9 mouse cellular contexts compared by ENCODE assay signal in the genomic region with DNA sequence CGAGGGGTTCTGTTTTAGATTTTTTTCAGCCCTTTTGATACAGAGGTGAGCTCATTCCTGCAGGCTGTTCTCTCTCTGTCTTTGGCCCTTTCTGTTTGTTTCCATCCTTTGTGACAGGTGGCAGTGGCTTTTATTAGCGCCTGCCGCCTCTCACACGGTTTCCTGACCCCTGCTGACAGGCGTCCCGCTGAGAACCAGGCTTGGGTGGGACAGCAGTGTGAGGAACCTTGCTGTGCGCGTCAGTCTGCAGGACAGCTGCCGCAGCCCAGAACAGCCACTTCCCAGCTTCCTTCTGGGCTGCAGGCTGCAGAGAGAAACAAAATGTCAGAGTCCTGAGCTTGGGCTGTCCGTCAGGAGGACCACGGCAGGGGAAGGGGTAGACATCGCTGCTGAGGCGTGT. TPM values are rescaled to one million over a fixed set of nuclear protein-coding genes. Genes with fewer than 3 reads are reported as not detected.
DNase-seq lines count a peak whose midpoint lies in the region; ATAC-seq lines count a peak whose summit lies in the region.
"Had no signal": no experiment of that assay in that cellular context is flagged by ENCODE, and none has a peak within 500 bp of the region (broad histone marks: within the 10 kb centered on the region; RNA-seq: fewer than 3 reads in every experiment).

No protein-coding gene starts in this region.

- no peaks in the 10 kb centered on the region for H3K9me3 ChIP-seq in heart, embryonic 12.5 days (replicated peaks)
- H3K9me3 ChIP-seq in hindbrain, embryonic 11.5 days (ENCODE audit: control insufficient read depth, low read length): no peaks in the 10 kb centered on the region
- H3K9me3 ChIP-seq in midbrain, embryonic 11.5 days (ENCODE audit: control insufficient read depth, low read length): no peaks in the 10 kb centered on the region

- no peak for ATAC-seq in heart, embryonic 12.5 days (ENCODE audit: insufficient number of reproducible peaks, low FRiP score)
- ATAC-seq in hindbrain, embryonic 11.5 days (ENCODE audit: low FRiP score): no peak
- 0 out of 2 replicates have a peak, but pooled peaks have one; percentile 4 for ATAC-seq in midbrain, embryonic 11.5 days (ENCODE audit: low FRiP score)

- no peak overlapping the region for H3K27ac ChIP-seq in heart, embryonic 12.5 days (ENCODE audit: poor library complexity, severe bottlenecking)
- H3K27ac ChIP-seq in hindbrain, embryonic 11.5 days (ENCODE audit: low read depth, low read length): no peak overlapping the region
- H3K27ac ChIP-seq in midbrain, embryonic 11.5 days (ENCODE audit: low read depth, low read length): no peak overlapping the region; the same call in 1 of the 2 replicates

- DNase-seq in heart, postnatal 14 days: no peak
- DNase-seq in ES-CJ7 (ENCODE audit: low read depth, low spot score): peak; percentile 34
- no peak for DNase-seq in hindbrain, embryonic 11.5 days (ENCODE audit: low spot score)
- DNase-seq in midbrain, embryonic 11.5 days (ENCODE audit: low spot score, missing footprints): no peak
- DNase-seq in ovary, postnatal 36 days (ENCODE audit: low spot score): no peak
- DNase-seq in kidney, postnatal 10 days: no peak
- no peak for DNase-seq in kidney, adult 11 months

- H3K4me2 ChIP-seq in heart, embryonic 12.5 days: peak overlapping the region; percentile 59
- peak overlapping the region; percentile 26; the same call in 1 of the 2 replicates for H3K4me2 ChIP-seq in hindbrain, embryonic 11.5 days (replicated peaks; ENCODE audit: low read depth, low read length)
- peak overlapping the region; percentile 20; the same call in 1 of the 2 replicates for H3K4me2 ChIP-seq in midbrain, embryonic 11.5 days

- whole genome bisulfite sequencing in heart, embryonic 12.5 days: 3% methylated on average over 13 of the region's 13 CpGs
- 3% methylated on average over 13 of the region's 13 CpGs for WGBS in hindbrain, embryonic 11.5 days
- 8% methylated on average over 13 of the region's 13 CpGs for WGBS in midbrain, embryonic 11.5 days

- H3K4me3 ChIP-seq in heart, embryonic 12.5 days: peak overlapping the region; percentile 24
- no peak overlapping the region for H3K4me3 ChIP-seq in hindbrain, embryonic 11.5 days (ENCODE audit: low read depth, low read length)
- H3K4me3 ChIP-seq in midbrain, embryonic 11.5 days (ENCODE audit: low read depth, low read length): no peak overlapping the region

- H3K36me3 ChIP-seq in heart, embryonic 12.5 days: no peaks in the 10 kb centered on the region
- H3K36me3 ChIP-seq in hindbrain, embryonic 11.5 days (ENCODE audit: control insufficient read depth, insufficient read depth, low read length): no peaks in the 10 kb centered on the region
- H3K36me3 ChIP-seq in midbrain, embryonic 11.5 days (ENCODE audit: control insufficient read depth, insufficient read depth, low read length): no peaks in the 10 kb centered on the region

- peak overlapping the region; percentile 51; the same call in 1 of the 2 replicates for H3K9ac ChIP-seq in heart, embryonic 12.5 days
- 0 out of 2 replicates have a peak overlapping the region, but pooled peaks have one; percentile 19 for H3K9ac ChIP-seq in hindbrain, embryonic 11.5 days (ENCODE audit: low read depth, low read length)
- H3K9ac ChIP-seq in midbrain, embryonic 11.5 days (ENCODE audit: low read length): peak overlapping the region; percentile 24; the same call in 1 of the 2 replicates

- peaks cover 18% of the 10 kb centered on the region for H3K4me1 ChIP-seq in heart, embryonic 12.5 days (replicated peaks)
- H3K4me1 ChIP-seq in hindbrain, embryonic 11.5 days (replicated peaks; ENCODE audit: control insufficient read depth, insufficient read depth, low read length): peaks cover 12% of the 10 kb centered on the region
- H3K4me1 ChIP-seq in midbrain, embryonic 11.5 days (ENCODE audit: control insufficient read depth, insufficient read depth, low read length): peaks cover 12% of the 10 kb centered on the region

- intact Hi-C loops in heart, postnatal 14 days (cut with DNase I): loop anchor here (5.0 kb wide), 1 partner anchor 157 kb away; no protein-coding TSS in a partner anchor

- H3K27me3 ChIP-seq in heart, embryonic 12.5 days (replicated peaks): peaks cover 30% of the 10 kb centered on the region
- no peaks in the 10 kb centered on the region for H3K27me3 ChIP-seq in hindbrain, embryonic 11.5 days (ENCODE audit: control insufficient read depth, insufficient read depth, low read length)
- H3K27me3 ChIP-seq in midbrain, embryonic 11.5 days (ENCODE audit: control insufficient read depth, insufficient read depth, low read length): no peaks in the 10 kb centered on the region

RNA-seq across cellular contexts. Expression of a gene that starts 49.0 kb away (rescaled TPM):
- 2.5 and 2.7 TPM in 2 replicates for polyA plus RNA-seq in heart, embryonic 12.5 days (2016; fragmentation: Nextera tagmentation; extraction: Ambion mirVana)
- total RNA-seq in heart, postnatal 14 days (2021): 10 to 100 TPM; 22.0 to 23.1 TPM
- 2.0 and 2.2 TPM in 2 replicates for polyA plus RNA-seq in hindbrain, embryonic 11.5 days (2014; fragmentation: Nextera tagmentation; extraction: Ambion mirVana)
- polyA plus RNA-seq in midbrain, embryonic 11.5 days (2014; fragmentation: Nextera tagmentation; extraction: Ambion mirVana): 2.6 and 3.5 TPM in 2 replicates
- total RNA-seq: hematopoietic stem cell, adult 5-6 weeks had no signal
